Mouse (Mus musculus): ENCODE results near the gene Runx1. TPM values are rescaled to one million over a fixed set of nuclear protein-coding genes. Genes with fewer than 3 reads are reported as not detected.

The Runx1 gene
- total RNA-seq, 4 experiments from 2014 or later = 0.59 to 9.4 (median 4.7) TPM

DNA sequence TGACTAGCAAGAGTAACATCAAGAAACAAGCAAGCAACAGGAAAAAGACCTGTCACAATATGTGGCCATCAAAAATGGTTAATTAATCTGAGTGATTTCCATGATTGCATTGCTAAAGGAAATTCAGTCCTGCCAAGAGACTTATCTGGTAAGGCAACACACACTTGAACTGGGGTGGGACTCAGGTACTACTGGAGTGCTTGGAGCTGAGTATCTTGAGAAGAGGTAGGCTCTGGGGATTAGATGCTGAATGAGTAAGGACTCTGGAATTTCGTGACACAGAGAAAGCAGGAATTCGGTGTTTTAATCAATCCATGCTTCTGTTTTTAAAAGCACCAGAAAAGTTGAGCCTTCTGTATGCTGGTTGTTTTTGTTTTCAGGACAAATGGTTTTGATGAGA, 209.1 kb downstream of the Runx1 start:
- DNase-seq (ENCODE audit: low spot score in 2 of 2) = no peak

DNA sequence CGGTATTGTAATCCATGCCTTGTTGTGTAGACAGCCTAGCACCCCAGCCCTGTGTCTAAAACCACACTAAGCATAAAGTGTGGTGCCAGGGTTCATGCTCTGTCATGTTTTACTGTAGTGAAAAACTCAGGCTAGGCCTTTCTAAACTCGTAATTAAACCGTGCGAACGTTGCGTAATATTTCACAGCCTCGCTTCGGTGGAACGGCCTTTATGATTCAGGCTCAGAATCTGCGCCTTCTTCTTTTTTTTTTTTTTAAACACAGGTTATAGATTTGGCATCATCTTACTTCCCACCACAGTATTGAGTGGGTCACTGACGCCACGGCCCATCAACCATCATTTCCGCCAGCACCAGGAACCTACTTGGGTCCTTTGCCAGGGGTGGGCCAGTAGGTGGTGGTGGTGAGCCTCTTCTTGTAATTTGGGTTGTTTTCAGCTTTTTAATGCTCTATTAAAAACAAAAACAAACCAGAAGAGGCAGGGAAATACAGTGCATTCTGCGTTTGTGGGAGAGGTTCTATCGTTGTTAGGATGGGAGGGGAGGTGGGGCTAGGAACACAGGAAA, 210.6 kb downstream of the Runx1 start:
- DNase-seq (ENCODE audit: low spot score in 2 of 2) = no peak

DNA sequence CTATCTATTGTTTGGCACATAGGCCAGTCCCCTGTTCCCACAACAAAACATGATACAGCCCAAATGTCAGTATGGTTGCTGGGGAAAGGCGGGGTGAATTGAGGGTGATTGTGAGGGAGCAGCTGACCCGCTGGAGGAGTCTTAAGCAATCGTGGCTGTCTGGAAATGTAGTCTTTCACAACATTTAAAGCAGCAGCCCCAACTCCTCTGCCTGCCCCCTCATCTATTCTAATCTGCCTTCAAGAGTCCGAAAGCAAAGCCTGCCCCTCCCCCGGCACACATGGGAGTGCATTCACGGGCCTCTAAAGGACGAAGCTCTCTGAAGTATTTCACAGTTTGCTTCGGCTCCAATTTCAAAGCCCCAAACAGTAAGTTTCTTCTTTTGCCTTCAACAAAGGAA, 213.4 kb downstream of the Runx1 start:
- no peak for DNase-seq (ENCODE audit: low spot score in 2 of 2)

DNA sequence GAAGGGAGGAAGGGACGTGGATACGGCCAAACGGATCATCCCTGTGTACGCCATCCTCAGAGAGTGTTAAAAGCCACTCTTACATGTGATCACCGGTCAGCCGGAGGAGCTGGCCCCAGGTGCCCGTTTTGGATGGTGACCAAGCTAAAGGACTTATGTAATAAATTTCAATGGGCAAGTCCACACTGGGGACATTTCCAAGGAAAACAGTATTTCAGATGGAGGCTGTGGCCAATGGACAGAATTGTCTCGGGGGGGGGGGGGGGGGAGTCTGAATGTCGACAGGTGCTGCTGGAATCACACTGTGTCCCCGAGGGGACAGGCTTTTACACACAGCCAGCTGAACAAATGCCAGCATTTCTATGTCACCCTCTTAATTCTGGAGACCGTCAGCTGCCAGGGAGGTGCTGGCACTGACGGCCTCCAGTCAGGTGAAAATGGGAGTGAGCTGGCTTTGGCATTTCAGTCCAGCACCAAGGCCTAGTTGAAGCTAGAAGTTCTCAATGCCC, 214.3 kb downstream of the Runx1 start:
- DNase-seq (ENCODE audit: low spot score in 2 of 2) = no peak

DNA sequence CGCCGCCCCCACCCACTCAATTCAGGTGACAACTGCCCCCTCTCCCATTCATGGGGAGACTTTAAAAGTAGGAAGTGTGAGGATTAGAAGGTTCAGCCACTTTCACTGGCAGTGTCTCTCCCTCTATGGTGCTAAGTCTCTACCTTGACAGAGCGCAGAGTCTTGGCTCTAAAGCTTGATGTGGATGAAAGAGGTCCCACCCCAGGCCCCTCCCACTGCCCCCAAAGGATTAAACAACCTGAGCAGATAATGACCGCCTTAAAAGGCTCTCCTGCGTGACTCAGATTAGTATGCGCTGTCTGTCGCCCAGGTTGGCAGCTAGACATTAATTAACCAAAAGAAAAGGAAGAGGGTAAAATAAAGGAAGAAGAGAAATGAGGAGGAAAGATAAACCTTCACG, 215.5 kb downstream of the Runx1 start:
- no peak for DNase-seq (ENCODE audit: low spot score in 2 of 2)

DNA sequence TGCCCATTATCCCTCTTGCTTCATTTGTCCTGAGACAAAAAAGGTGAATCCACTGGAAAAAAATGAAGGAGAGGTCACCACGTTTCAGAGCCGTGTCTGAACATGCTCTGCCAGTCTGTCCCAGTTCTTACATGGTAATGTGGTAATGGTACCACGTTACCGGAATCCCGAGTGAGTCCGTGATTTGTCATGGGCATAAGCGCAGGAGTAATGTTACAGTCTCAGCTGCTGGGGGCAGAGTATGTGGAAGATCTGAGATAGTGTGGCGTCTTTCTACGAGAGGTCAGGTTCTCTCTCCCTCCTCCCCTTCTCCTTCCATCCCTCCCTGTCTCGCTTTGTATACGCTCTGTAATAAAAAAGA, 216.3 kb downstream of the Runx1 start:
- DNase-seq (ENCODE audit: low spot score in 2 of 2) = no peak

DNA sequence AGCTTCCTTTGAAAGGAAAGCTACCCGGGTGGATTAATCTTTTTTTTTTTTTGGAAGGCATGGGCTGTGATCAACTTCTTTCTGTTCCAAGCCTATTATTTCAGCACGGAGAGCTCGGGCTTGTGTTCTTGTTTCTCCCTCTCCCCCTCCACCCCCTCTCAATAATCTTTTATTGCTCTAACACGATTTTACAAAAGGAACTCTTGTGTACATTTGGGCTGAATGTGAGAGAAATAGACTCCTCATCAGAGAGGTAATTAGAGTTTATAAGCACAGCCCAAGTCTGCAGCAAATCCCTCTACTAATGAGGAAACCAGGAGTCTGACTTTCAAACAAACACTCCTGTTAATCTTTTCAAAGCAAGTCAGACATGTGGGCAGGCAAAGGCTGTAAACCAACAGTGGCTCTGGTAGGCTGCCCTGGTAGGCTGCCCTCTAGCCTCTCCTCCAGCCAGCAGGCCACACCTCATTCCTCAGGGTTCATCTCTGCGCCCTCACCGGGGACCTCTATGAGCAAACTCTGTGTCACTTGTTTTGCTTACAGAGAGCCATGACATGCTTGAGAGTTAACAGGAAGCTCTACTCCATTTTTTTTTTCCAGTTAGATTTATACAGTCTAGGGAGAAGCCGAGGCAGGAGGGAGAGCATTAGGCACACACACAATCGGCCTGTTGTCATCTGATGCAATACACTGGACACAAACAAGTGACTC, 216.8 kb downstream of the Runx1 start:
- DNase-seq (ENCODE audit: low spot score in 2 of 2) = no peak

DNA sequence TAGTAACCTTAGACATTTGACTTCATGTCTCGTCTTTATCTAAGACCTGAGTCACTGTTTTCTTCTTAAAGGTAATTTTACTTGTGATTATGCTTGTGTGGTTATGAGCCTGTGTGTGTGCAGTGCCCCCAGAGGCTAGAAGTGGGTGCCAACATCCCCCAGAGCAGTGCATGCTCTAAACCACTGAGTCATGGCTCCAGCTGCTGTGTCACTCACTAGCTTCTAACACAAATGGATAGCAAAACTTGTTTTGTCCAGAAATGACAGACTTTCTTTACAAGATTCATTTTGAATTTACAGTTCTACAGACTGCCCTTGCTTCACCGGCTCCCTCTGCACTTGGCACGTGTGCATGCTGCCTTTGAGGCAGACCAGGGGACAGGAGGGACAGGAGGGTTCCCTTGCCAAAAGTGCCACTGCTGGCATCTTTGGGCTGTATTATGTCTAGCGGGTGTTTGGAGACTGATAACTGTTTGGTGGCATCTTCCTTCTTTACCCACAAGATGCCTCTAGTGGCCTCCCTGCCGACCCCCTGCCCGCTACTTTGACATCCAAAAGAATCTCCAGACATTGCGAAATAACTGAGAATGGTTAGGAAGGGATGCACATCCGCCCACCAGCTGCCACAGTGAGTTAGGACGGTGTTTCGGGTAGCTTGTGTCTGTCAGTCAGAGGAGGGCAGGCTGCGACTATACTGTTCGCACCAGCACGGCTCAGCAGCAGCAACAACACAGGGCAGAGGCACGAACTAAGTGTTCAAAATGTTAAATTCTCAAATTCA, 217.6 kb downstream of the Runx1 start:
- DNase-seq (ENCODE audit: low spot score in 2 of 2) = no peak

DNA sequence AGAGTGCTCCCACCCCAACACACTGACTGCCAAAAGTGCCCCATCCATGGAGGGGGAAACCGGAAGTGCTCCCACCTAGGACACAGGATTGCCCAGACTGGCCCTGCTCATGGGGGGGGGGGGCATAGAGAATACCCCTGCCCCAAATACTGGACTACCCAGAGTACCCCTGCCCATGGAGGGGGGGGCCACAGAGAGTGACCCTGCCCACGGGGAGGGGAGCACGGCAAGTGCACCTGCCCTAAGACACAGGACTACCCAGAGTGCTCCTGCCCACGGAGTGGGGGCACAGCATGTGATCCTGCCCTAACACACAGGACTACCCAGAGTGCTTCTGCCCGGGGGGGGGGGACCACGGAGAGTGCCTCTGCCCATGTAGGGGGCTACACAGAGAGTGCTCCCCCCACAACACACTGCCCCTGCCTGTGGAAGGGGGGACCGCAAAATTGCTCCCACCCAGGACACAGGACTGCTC, 219.4 kb downstream of the Runx1 start:
- DNase-seq (ENCODE audit: low spot score in 2 of 2) = no peak

DNA sequence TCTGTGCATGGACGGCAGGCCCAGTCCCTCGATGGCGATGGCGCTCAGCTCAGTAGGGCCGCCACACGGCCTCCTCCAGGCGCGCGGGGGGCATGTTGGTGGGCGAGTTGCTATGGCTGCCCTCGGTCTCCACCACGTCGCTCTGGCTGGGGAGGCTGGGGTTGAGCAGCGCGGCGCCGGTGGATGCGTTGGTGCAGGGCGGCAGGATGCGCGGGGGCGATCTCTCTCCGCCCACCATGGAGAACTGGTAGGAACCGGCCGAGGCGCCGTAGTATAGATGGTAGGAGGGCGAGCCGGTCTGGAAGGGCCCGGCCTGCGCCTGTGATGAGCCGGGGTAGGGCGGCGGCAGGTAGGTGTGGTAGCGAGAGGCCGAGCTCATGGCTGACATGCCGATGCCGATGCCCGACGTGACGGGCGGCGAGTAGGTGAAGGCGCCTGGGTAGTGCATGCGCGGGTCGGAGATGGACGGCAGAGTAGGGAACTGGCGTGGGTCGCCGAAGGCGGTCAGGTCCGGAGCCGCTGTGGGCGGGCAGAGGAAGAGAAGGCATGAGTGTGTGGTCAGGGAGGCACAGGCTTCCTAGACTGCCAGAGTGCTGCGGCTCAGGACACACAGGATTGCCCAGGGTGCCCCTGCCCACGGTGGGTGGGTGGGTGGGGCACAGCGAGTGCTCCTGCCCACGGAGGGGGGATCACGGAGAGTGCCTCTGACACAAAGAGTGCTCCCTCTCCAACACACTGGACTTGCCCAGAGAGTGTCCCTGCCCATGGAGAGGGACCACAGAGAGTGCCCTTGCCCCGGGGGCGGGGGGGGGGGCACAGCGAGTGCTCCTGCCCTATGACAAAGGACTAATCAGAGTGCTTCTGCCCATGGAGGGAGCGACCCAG, 220.1 kb downstream of the Runx1 start:
- DNase-seq (ENCODE audit: low spot score in 2 of 2) = peak in 1 of 2 experiments; percentile 10

DNA sequence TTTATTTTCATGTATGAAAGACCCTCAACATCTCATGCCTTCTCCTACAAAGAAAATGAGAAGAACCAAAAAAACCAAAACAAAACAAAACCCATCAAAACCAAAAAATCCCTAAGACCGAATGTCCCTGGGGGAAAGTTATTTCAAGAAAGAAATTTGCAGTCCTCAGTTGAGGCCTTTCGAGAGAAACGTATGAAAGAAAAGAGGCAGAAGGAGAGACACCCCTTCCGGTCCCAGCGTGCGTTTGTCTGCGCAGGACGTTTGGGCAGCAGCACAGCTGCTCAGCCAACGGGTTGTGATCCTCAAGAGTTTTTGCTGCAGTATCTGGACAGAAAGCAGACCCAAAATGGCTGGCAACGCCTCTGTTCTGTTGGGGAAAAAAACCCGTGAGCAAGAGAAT, 223.4 kb downstream of the Runx1 start:
- DNase-seq (ENCODE audit: low spot score in 2 of 2) = no peak

DNA sequence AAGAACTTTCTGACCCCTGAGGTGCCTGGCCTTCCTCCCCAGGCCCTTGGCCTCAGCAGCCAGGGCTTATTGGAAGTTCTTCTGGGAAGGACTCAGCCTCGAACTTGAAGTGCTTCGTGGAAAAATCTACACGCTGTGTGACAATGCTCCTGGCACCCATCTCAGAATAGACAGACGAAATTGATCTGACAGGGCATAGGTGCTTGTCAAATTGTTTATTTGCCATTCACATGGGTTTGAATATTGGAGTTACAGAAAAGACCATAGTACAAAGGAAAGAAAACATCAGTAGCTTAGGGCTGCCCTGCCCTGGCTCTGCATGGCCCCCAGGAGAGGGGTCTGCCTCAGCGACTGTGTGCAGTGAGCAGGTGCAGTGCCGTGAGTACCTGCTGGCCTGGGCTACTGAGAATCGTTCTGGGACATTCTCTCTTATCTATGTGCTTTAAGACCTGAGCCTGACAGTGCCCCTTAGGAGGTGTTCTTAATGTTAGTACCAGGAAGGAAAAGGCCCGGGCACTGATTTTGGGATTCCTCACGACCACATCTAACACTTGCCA, 224.6 kb downstream of the Runx1 start:
- DNase-seq (ENCODE audit: low spot score in 2 of 2) = no peak

DNA sequence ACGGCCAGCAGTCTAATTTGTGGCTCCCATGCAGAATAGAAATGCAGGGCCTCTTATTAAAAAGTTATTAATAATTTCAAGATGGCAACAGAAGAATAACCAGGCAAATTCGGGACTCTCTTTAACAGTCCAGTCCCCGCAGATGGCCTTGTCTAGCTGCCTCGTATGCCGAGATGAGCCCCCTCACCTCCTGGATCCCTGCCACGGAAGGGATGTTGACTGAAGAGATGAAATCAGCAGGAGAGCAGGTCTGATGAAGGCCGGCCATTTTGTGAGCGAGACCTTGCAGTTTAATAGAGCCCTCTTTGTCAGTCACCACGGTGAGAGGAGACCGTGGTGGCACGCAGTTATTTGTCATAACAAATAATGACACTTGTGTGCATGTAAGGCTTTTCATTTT, 226.5 kb downstream of the Runx1 start:
- DNase-seq (ENCODE audit: low spot score in 2 of 2) = no peak

DNA sequence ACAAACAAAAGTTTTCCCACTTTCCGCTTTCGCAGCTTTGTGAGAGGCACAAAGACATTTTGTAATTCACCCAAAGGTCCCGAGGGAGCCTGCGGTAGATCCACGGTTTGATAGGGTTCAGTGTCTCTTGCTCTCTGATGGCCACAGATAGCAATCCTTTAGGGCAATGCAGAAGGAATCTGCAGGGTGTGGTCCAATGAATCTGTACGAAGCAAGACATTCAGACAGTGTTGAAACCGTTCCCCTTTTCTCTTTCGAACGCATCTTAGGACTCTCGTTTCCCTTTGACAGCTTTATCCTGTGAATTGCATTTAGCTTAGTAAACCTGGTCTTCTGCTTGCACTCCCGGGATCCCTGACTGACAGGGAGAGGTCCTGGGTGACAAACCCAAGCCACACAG, 228.3 kb downstream of the Runx1 start:
- DNase-seq (ENCODE audit: low spot score in 2 of 2) = no peak

DNA sequence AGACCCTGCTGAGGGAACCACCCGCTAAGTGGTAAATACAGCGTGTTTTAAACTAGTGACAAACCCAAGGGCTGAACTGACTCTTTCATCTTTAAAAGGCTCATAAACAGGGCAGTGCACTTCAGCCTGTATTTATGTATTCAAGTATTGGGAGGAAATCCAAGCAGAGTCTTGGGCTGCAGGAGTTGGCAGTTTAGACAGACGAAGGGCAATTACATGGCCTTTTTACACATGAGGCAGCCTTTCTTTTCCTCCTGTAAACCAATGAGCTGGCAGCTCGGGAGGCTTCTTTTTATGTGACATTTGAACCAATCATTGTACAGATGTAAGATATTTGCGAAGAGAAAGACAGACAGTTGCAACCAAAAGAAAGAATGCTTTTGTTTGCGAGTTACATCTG, 233.7 kb downstream of the Runx1 start:
- DNase-seq (ENCODE audit: low spot score in 2 of 2) = no peak

DNA sequence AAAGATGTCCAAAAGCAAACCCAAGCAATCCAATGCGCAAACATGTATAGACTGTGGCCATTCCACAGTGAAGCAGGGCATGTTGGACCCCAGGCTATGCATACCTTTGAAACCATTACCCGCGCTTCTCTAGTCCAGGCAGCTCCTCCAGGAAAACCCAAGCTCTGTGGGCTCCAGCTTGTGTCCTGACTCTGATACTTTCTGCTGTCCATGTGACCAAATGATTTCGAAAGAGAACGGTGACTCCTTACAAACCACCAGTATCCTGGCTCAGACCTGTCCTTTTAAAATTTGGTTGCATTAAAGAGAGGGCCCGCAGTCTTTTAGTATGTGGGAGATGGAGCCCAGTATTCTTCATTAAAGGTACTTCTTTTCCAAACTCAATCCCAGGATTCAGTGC, 234.2 kb downstream of the Runx1 start:
- no peak for DNase-seq (ENCODE audit: low spot score in 2 of 2)

DNA sequence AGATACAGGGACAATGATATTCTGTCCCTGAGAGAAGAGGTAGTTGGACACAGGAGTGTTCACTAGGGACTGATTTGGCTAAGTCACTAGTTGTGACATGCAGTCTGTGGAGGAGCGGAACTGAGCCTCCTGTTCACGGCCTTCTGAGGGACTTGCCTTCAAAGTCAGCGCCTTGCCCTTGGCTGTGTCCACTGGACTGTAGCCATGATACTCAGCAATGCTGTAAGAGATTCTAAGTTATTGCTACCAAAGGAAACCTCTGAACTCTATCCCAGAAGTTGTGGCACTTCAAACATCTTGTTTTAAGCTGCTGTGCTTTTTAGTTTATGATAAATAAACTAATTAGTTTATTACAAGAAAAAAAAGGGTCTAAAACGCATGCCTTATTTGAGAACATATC, 238.1 kb downstream of the Runx1 start:
- DNase-seq (ENCODE audit: low spot score in 2 of 2) = no peak

DNA sequence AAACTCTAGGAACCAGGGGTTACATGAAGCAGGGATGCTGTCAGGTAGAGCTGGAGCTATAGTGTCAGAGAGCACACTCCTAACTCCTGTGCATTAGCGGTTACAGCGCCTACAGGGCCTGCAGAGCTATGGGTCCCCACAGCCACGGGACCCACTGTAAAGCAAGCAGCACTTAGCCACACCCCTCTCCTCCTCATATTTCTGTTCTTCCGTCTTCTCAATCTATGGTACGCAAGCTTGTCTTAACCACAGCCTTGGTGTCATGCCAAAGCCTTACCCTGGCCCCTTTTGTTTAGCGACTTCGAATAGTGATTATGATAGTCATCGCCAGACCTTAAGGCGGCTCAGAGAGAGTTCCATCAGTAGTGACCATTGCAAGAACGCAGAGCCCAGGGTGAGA, 244.2 kb downstream of the Runx1 start:
- no peak for DNase-seq (ENCODE audit: low spot score in 2 of 2)

DNA sequence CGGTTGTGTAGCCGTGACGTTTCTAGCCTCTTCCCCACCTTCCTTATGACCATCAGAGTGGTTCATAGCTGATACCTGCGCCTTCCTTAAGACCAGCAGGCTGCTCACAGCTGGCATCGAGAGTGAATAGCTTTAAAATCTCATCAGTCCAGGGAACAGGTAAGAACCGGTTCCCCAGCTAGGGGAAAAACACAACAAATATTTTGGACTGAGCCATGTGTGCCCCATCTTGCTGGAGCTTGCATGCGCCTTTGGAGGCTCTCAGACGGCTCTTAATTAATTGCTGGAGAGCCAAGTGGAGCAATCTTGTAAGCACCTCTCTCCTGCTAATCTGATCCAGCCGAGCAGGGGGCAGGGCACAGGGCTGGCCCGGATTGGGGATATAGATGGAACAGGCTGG, 245.0 kb downstream of the Runx1 start:
- DNase-seq (ENCODE audit: low spot score in 2 of 2) = no peak

DNA sequence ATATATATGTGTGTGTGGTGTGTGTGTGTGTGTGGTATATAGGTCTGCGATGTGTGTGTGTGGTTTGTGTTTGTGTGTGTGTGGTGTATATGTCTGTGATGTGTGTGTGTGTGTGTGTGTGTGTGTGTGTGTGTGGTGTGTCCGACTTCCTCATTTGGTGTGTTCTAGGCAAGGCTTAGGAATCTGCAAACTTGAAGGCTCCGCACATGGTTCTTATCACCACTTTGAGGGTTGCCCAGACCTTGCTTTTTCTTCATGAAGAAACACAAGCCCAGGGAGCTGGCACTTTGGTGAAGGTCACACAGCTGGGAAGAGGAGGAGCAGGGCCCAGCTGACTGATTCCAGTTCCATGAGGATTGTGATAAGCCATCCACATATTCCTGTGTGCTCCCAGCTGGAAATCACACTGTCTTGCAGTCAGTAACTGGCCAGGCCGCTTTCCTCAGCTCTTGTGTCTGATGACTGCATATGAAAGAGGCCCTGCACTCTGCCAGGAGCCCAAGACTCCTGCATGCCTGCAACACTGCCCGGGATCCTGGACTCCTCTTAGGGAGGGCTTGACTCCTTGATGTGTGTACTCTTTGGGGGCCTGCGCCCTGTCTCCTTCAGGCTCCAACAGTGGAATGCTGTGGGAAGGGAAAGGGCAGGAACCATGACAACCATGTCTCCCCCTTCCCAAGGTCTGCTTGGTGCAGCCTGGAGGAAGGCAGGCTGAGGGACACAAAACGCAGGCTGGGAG, 246.9 kb downstream of the Runx1 start:
- DNase-seq (ENCODE audit: low spot score in 2 of 2) = no peak

DNA sequence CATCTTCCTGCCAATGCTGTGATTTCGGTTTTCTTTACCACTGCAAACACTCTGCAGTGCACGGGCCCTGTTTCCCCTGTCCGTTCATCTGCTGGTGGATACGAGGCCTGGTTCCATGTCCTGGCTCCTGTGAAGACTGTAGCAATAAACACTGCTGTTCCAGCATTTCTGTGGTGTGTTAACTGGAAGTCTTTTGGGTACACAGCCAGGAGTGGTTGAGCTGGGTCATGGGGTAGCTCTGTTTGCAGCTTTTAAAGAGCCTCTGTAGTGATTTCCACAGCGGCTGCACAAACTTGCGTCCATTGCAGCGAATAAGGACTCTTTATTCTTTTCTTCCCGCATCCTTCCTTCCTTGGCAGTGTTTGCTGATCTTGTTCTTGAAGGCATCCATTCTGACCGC, 248.6 kb downstream of the Runx1 start:
- DNase-seq (ENCODE audit: low spot score in 2 of 2) = no peak

Data from layer of hippocampus, adult 8-10 months (tissue).